ENCODE assay signal across 24 mouse cellular contexts in genomic region chr2:77453786-77454185, GRCm38 (mm10).
DNase-seq lines count a peak whose midpoint lies in the region; ATAC-seq and TF ChIP-seq lines count a peak whose summit lies in the region.
"Had no signal": no experiment of that assay in that cellular context is flagged by ENCODE, and none has a peak within 500 bp of the region (broad histone marks: within the 10 kb centered on the region; RNA-seq: fewer than 3 reads in every experiment).

No protein-coding gene starts in this region.

- TF ChIP-seq CTCF in lung, postnatal 0 days (IDR thresholded peaks at IDR 0.05): no peak
- no peak for TF ChIP-seq CTCF in lung, adult 2 months (IDR thresholded peaks at IDR 0.05; ENCODE audit: insufficient read depth, low read length)
- no peak for TF ChIP-seq CTCF in olfactory bulb, adult 2 months (IDR thresholded peaks at IDR 0.05; ENCODE audit: insufficient read depth, low read depth, low read length)
- TF ChIP-seq CTCF in kidney, adult 2 months (conservative IDR thresholded peaks at IDR 0.05; ENCODE audit: insufficient read depth, insufficient read length, low read depth, low read length): no peak

- H3K4me3 ChIP-seq in heart, embryonic 12.5 days: no peak overlapping the region
- no peak overlapping the region for H3K4me3 ChIP-seq in lung, postnatal 0 days (ENCODE audit: low read depth, low read length)
- no peak overlapping the region for H3K4me3 ChIP-seq in lung, adult 2 months (replicated peaks; ENCODE audit: extremely low read depth, low read depth, low read length)
- H3K4me3 ChIP-seq in olfactory bulb, adult 2 months (ENCODE audit: insufficient read depth, low read depth, low read length): no peak overlapping the region
- no peak overlapping the region for H3K4me3 ChIP-seq in kidney, adult 2 months (ENCODE audit: insufficient read depth, low read depth, low read length)
- H3K4me3 ChIP-seq: limb, embryonic 13.5 days; liver, embryonic 12.5 days; megakaryocyte, embryonic 14.5 days; midbrain, embryonic 13.5 days had no signal

- no peaks in the 10 kb centered on the region for H3K27me3 ChIP-seq in heart, embryonic 12.5 days (replicated peaks)
- H3K27me3 ChIP-seq in lung, postnatal 0 days (replicated peaks; ENCODE audit: insufficient read depth, low read length): no peaks in the 10 kb centered on the region
- no peaks in the 10 kb centered on the region for H3K27me3 ChIP-seq in kidney, adult 2 months (replicated peaks; ENCODE audit: control insufficient read depth, insufficient read depth, low read length)
- H3K27me3 ChIP-seq: limb, embryonic 13.5 days; liver, embryonic 12.5 days; megakaryocyte, embryonic 14.5 days; midbrain, embryonic 13.5 days had no signal

- H3K4me2 ChIP-seq in heart, embryonic 12.5 days: peak overlapping the region; percentile 19; the same call in 1 of the 2 replicates
- H3K4me2 ChIP-seq in lung, postnatal 0 days (replicated peaks; ENCODE audit: low read depth, low read length): no peak overlapping the region
- H3K4me2 ChIP-seq: hindbrain, embryonic 14.5 days; limb, embryonic 13.5 days; liver, embryonic 12.5 days; midbrain, embryonic 13.5 days had no signal

- TF ChIP-seq POLR2A in lung, adult 2 months (IDR thresholded peaks at IDR 0.05; ENCODE audit: borderline replicate concordance, extremely low read depth, low read depth, low read length): no peak
- no peak for TF ChIP-seq POLR2A in olfactory bulb, adult 2 months (IDR thresholded peaks at IDR 0.05; ENCODE audit: insufficient read depth, low read depth, low read length)
- no peak for TF ChIP-seq POLR2A in kidney, adult 2 months (IDR thresholded peaks at IDR 0.05; ENCODE audit: low read depth, low read length)

- H3K27ac ChIP-seq in heart, embryonic 12.5 days (ENCODE audit: poor library complexity, severe bottlenecking): no peak overlapping the region
- H3K27ac ChIP-seq in lung, postnatal 0 days (ENCODE audit: low read length): no peak overlapping the region
- peak overlapping the region; percentile 84 for H3K27ac ChIP-seq in olfactory bulb, adult 2 months (ENCODE audit: insufficient read depth, low read depth, low read length)
- no peak overlapping the region for H3K27ac ChIP-seq in kidney, adult 2 months (ENCODE audit: insufficient read depth, low read depth, low read length)
- H3K27ac ChIP-seq: hindbrain, embryonic 14.5 days; kidney, postnatal 0 days; limb, embryonic 13.5 days; liver, embryonic 12.5 days; midbrain, embryonic 13.5 days had no signal

- WGBS in heart, embryonic 12.5 days: 18% methylated on average over 3 of the region's 3 CpGs
- WGBS in lung, postnatal 0 days: 16% methylated on average over 3 of the region's 3 CpGs
- 13% methylated on average over 3 of the region's 3 CpGs for WGBS in lung, adult 2 months
- WGBS in olfactory bulb, adult 2 months: 45% methylated on average over 3 of the region's 3 CpGs
- WGBS in kidney, adult 2 months: 37% methylated on average over 3 of the region's 3 CpGs

- H3K9me3 ChIP-seq in heart, embryonic 12.5 days (replicated peaks): no peaks in the 10 kb centered on the region
- H3K9me3 ChIP-seq in lung, postnatal 0 days (ENCODE audit: low read length): no peaks in the 10 kb centered on the region
- H3K9me3 ChIP-seq: limb, embryonic 13.5 days; liver, embryonic 12.5 days; midbrain, embryonic 13.5 days had no signal

- H3K36me3 ChIP-seq in heart, embryonic 12.5 days: no peaks in the 10 kb centered on the region
- H3K36me3 ChIP-seq in lung, postnatal 0 days (ENCODE audit: insufficient read depth, low read length): no peaks in the 10 kb centered on the region
- no peaks in the 10 kb centered on the region for H3K36me3 ChIP-seq in kidney, adult 2 months (ENCODE audit: control insufficient read depth, insufficient read depth, low read length)
- H3K36me3 ChIP-seq: limb, embryonic 13.5 days; liver, embryonic 12.5 days; midbrain, embryonic 13.5 days had no signal

- H3K4me1 ChIP-seq in heart, embryonic 12.5 days (replicated peaks): peaks cover 13% of the 10 kb centered on the region
- H3K4me1 ChIP-seq in lung, postnatal 0 days (ENCODE audit: insufficient read depth, low read depth, low read length): peaks cover 9% of the 10 kb centered on the region; the same call in 1 of the 2 replicates
- peaks cover 3% of the 10 kb centered on the region for H3K4me1 ChIP-seq in lung, adult 2 months (ENCODE audit: control insufficient read depth, insufficient read depth, low read length)
- peaks cover 16% of the 10 kb centered on the region for H3K4me1 ChIP-seq in olfactory bulb, adult 2 months (ENCODE audit: control insufficient read depth, insufficient read depth, low read length)
- no peaks in the 10 kb centered on the region for H3K4me1 ChIP-seq in kidney, adult 2 months (ENCODE audit: control insufficient read depth, insufficient read depth, low read length)
- H3K4me1 ChIP-seq: liver, embryonic 12.5 days; megakaryocyte, embryonic 14.5 days had no signal

- intact Hi-C loops in heart, postnatal 14 days (cut with DNase I): no loop called here

- no peak for DNase-seq in heart, postnatal 14 days
- peak; percentile 49 for DNase-seq in lung, postnatal 0 days (ENCODE audit: low spot score)
- no peak for DNase-seq in lung, adult 2 months
- DNase-seq in adrenal gland, postnatal 36 days: peak; percentile 53 to 62
- DNase-seq in kidney, adult 2 months: no peak
- no peak for DNase-seq in right cerebral cortex, postnatal 10 days (ENCODE audit: low spot score in 2 of 2)
- DNase-seq: cerebellum, adult 18-20 months; cerebellum, postnatal 36 days; embryo, embryonic 11 days; gastrocnemius, postnatal 36 days; kidney, adult 18-20 months; layer of hippocampus, adult 9-11 months; right cerebral cortex, postnatal 25 days; thymus, postnatal 14 days had no signal

- peak; percentile 87 for TF ChIP-seq EP300 in lung, postnatal 0 days (IDR thresholded peaks at IDR 0.05)

- H3K9ac ChIP-seq in heart, embryonic 12.5 days: no peak overlapping the region
- H3K9ac ChIP-seq in lung, postnatal 0 days (replicated peaks; ENCODE audit: low read depth): no peak overlapping the region
- H3K9ac ChIP-seq: hindbrain, embryonic 14.5 days; limb, embryonic 13.5 days; liver, embryonic 12.5 days; midbrain, embryonic 13.5 days had no signal

- ATAC-seq in heart, embryonic 12.5 days (ENCODE audit: insufficient number of reproducible peaks, low FRiP score): no peak
- ATAC-seq in lung, postnatal 0 days: peak; percentile 62
- ATAC-seq: forebrain, embryonic 14.5 days; inflammation-experienced regulatory T-cells, adult 6 months; liver, embryonic 12.5 days; midbrain, embryonic 13.5 days had no signal

Comparison
In these comparisons a context has a peak if more than half of its experiments do, and no peak if none do; other contexts are left out.
1. DNase-seq: peak in lung, postnatal 0 days (single experiment) and adrenal gland, postnatal 36 days (2 of 2); none in heart, postnatal 14 days (0 of 2), lung, adult 2 months (single experiment), kidney, adult 2 months (single experiment) and right cerebral cortex, postnatal 10 days (0 of 2).